Mouse (Mus musculus) limb, embryonic 13.5 days (tissue): Measurements from ENCODE around the gene Sh3d21. TPM values are rescaled to one million over a fixed set of nuclear protein-coding genes. Genes with fewer than 3 reads are reported as not detected.
"Not testable (repeated sequence)": the region's sequence is repeated elsewhere in the genome, so short reads cannot be mapped to it uniquely, and the experiment has no call there.

ENCODE experiments used
- ATAC-seq: fragments of 200-750 bp; cut with Nextera tagmentation; 2 replicates; pipeline ENCODE4 v1.8.0; 2017; ENCODE audit warnings: low read depth, moderate number of reproducible peaks, moderate TSS enrichment; ENCODE audit not compliant: low FRiP score
- H3K27ac ChIP-seq: fragments of 300-500 bp; sonication (generic); 2 replicates; pipeline ENCODE4 v1.5.1; 2015; ENCODE audit warnings: inconsistent platforms, mild to moderate bottlenecking, moderate library complexity
- H3K27me3 ChIP-seq: fragments of 300-500 bp; sonication (generic); 2 replicates; pipeline ENCODE4 v1.6.1; 2015; ENCODE audit warnings: mild to moderate bottlenecking, inconsistent platforms
- H3K36me3 ChIP-seq: fragments of 300-500 bp; sonication (generic); 2 replicates; pipeline ENCODE4 v1.6.1; 2015; ENCODE audit warnings: inconsistent platforms, mild to moderate bottlenecking, moderate library complexity
- H3K4me1 ChIP-seq: fragments of 300-500 bp; sonication (generic); 2 replicates; pipeline ENCODE4 v1.6.1; 2015; ENCODE audit warnings: inconsistent platforms
- H3K4me2 ChIP-seq: fragments of 300-500 bp; sonication (generic); replicated peaks from 2 replicates; pipeline ENCODE4 v1.6.1; 2015; ENCODE audit warnings: inconsistent platforms, mild to moderate bottlenecking, moderate library complexity
- H3K4me3 ChIP-seq: fragments of 300-500 bp; sonication (generic); 2 replicates; pipeline ENCODE4 v1.5.1; 2015; ENCODE audit warnings: moderate library complexity, mild to moderate bottlenecking, inconsistent platforms
- H3K9ac ChIP-seq: fragments of 300-500 bp; sonication (generic); 2 replicates; pipeline ENCODE4 v1.6.1; 2015; ENCODE audit warnings: mild to moderate bottlenecking, inconsistent platforms
- H3K9me3 ChIP-seq: fragments of 300-500 bp; sonication (generic); 2 replicates; pipeline ENCODE4 v1.6.1; 2016; ENCODE audit warnings: inconsistent platforms
- WGBS: fragments of 180-500 bp; shearing (Covaris S2); methylation state at CpG from one replicate; pipeline ENCODE4 v1.1.7; 2015; 5-methylcytosine and 5-hydroxymethylcytosine counted together
- polyA plus RNA-seq: library from polyadenylated mRNA; unstranded; fragments of >200 nt; fragmentation: Nextera tagmentation; extraction: Ambion mirVana; gene quantifications from 2 replicates; pipeline ENCODE4 v1.2.1, GENCODE M21; 2015

Gene Sh3d21
- polyA plus RNA-seq, 1 experiment from 2014 or later: 9.3 TPM

DNA sequence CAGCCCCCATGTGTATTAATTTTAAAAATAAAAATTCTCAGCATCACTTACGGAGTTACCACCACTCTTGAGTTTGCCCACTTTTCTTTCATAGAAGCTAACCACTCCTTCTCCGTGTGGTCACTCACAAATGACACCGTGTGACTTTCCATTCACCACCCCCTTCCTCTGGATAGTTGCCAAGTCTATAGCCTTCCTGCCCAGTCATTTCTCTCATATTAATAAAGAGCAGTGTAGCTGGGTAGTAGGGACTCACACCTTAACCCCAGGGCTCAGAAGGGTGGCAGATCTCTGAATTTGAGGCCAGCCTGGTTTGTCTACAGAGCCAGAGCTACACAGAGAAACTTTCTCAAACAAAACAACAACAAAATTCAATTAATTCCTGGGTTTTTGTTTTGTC is 34.2 kb upstream of the Sh3d21 start:
- Histone ChIP-seq H3K9me3 (no peaks in the 10 kb centered on the region), H3K27me3 (no peaks in the 10 kb centered on the region), H3K27ac (no peak overlapping the region), H3K4me2 (no peak overlapping the region), H3K4me3 (no peak overlapping the region), H3K36me3 (peaks cover 37% of the 10 kb centered on the region), H3K4me1 (peaks cover 36% of the 10 kb centered on the region), H3K9ac (no peak overlapping the region)
- WGBS: 87% methylated on average over 3 of the region's 3 CpGs
- no peak for ATAC-seq

DNA sequence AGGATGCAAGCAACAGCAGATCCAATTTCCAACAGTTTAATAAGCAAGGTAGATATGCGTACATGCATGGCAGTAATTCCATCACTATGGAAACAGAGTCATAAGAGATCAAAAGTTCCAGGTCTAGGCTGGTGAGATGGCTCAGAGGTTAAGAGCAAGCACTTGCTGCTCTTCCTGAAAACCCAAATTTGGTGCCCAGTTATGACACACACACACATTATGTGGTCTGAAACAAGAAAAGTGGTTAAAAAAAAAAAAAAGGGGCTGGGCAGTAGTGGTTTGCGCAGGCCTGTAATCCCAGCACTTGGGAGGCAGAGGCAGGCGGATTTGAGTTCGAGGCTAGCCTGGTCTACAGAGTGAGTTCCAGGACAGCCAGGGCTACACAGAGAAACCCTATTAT is 31.6 kb upstream of the Sh3d21 start:
- Histone ChIP-seq H3K9ac (no peak overlapping the region), H3K4me3 (no peak overlapping the region), H3K36me3 (peaks cover 55% of the 10 kb centered on the region), H3K4me2 (no peak overlapping the region), H3K27me3 (no peaks in the 10 kb centered on the region), H3K9me3 (no peaks in the 10 kb centered on the region), H3K4me1 (peaks cover 24% of the 10 kb centered on the region), H3K27ac (no peak overlapping the region)
- WGBS: 91% methylated on average over 4 of the region's 4 CpGs
- ATAC-seq: no peak

DNA sequence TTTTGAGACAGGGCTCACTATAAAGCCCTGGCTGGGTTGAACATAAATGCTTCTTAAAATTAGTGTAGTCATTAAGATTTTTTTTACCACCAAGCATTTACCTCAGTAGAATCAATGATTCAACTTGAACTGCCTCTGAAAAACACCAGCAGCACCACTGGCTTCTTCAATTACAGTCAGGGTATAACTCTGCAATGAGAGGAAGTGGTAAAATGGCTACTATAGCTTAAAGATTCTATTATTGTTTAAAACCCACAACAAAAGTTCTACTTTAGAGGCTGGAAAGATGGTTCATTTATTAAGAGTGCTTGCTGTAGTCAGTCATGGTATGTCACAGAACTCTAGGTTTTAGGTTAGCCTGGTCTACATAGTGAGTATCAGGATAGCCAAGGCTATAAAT is 30.9 kb upstream of the Sh3d21 start:
- H3K36me3 ChIP-seq: peaks cover 60% of the 10 kb centered on the region
- H3K4me1 ChIP-seq: peaks cover 17% of the 10 kb centered on the region
- no peak for ATAC-seq
- no peak overlapping the region for H3K27ac ChIP-seq
- no peaks in the 10 kb centered on the region for H3K27me3 ChIP-seq
- no peaks in the 10 kb centered on the region for H3K9me3 ChIP-seq
- no peak overlapping the region for H3K9ac ChIP-seq
- no peak overlapping the region for H3K4me3 ChIP-seq
- no peak overlapping the region for H3K4me2 ChIP-seq

GRCm38 (mm10) chr4:126190636-126191035 is 27.3 kb upstream of the Sh3d21 start:
- Histone ChIP-seq H3K4me3 (no peak overlapping the region), H3K36me3 (peaks cover 58% of the 10 kb centered on the region), H3K27me3 (no peaks in the 10 kb centered on the region), H3K9me3 (no peaks in the 10 kb centered on the region), H3K9ac (no peak overlapping the region), H3K4me1 (0 out of 2 replicates have a peak, but pooled peaks cover 3% of the 10 kb centered on the region), H3K27ac (no peak overlapping the region), H3K4me2 (no peak overlapping the region)
- WGBS: 92% methylated on average over 2 of the region's 2 CpGs
- ATAC-seq: no peak

DNA sequence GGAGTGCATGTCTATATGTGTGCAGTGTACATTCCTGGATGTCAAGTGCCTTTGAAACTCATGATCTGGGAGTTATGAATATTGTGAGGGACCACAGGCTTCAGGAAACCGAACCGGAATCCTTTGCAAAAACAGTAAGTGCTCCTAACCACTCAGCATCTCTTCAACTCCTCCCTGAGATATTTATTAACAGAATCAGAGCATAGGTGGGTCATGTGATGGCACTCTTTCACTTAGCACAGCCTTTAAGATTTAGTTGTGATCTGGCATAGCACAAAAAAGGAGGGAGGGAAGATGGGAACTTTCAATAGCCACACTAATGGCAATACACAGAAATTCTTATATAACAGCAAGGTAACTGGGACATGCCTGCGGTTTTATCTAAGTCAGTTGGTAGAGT is 23.8 kb upstream of the Sh3d21 start:
- 95% methylated on average over 3 of the region's 3 CpGs for WGBS
- Histone ChIP-seq H3K4me3 (no peak overlapping the region), H3K4me1 (0 out of 2 replicates have a peak, but pooled peaks cover 3% of the 10 kb centered on the region), H3K9me3 (no peaks in the 10 kb centered on the region), H3K4me2 (no peak overlapping the region), H3K27ac (no peak overlapping the region), H3K36me3 (peaks cover 51% of the 10 kb centered on the region), H3K9ac (no peak overlapping the region), H3K27me3 (no peaks in the 10 kb centered on the region)
- no peak for ATAC-seq

- no peak for ATAC-seq
- H3K4me3 ChIP-seq: no peak overlapping the region
- no peaks in the 10 kb centered on the region for H3K9me3 ChIP-seq
- no peak overlapping the region for H3K9ac ChIP-seq
- no peaks in the 10 kb centered on the region for H3K27me3 ChIP-seq
- 0 out of 2 replicates have a peak, but pooled peaks cover 6% of the 10 kb centered on the region for H3K4me1 ChIP-seq
- 93% methylated on average over 5 of the region's 5 CpGs for WGBS
- no peak overlapping the region for H3K27ac ChIP-seq
- H3K4me2 ChIP-seq: no peak overlapping the region
- peaks cover 61% of the 10 kb centered on the region for H3K36me3 ChIP-seq
These were observed 19.7 kb upstream of the Sh3d21 start for GRCm38 (mm10) chr4:126183034-126183433.

DNA sequence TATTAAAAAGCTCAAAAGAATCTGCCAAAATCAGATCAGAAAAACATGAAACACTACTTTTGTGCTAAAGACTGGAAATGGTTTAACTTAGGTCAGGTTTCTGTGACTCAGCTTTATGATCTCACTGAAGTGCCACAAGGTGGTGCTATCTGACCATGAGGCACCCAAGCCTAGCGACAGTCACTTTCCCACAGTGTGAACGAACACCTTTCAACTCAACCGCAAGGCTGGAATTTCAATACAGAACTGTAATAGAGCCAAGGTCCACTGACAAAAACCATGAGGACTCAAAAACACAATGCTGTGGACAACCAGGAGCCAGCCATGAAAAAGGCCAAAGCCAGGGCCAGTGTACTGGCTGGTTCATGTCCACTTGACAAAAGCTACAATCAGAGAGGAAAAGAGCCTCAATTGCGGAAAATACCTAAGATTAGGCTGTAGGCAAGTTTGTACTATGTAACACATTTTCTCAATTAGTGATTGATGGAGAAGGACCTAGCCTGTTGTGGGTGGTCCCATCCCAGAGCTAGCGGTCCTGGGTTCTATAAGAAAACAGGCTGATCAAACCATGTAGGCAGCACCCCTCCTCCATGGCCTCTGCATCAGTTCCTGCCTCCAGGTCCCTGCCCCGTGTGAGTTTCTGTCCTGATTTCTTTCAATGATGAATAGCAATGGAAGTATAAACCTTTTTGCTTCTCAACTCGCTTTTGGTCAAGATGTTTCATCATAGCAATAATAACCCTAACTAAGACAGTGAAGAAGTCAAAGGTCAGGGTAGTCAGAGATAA is 18.1 kb upstream of the Sh3d21 start:
- 51% methylated on average over 7 of the region's 7 CpGs for WGBS
- H3K36me3 ChIP-seq: peaks cover 75% of the 10 kb centered on the region
- no peak overlapping the region for H3K4me3 ChIP-seq
- H3K9ac ChIP-seq: no peak overlapping the region
- H3K4me2 ChIP-seq: no peak overlapping the region
- 0 out of 2 replicates have a peak, but pooled peaks cover 4% of the 10 kb centered on the region for H3K4me1 ChIP-seq
- no peak for ATAC-seq
- no peaks in the 10 kb centered on the region for H3K27me3 ChIP-seq
- no peaks in the 10 kb centered on the region for H3K9me3 ChIP-seq
- H3K27ac ChIP-seq: no peak overlapping the region

- H3K27ac ChIP-seq, H3K9ac ChIP-seq, ATAC-seq, H3K4me3 ChIP-seq, H3K9me3 ChIP-seq, H3K4me1 ChIP-seq, H3K27me3 ChIP-seq, H3K4me2 ChIP-seq: not testable (repeated sequence)
- 92% methylated on average over 7 of the region's 7 CpGs for WGBS
- peaks cover 92% of the 10 kb centered on the region for H3K36me3 ChIP-seq
These were observed 12.7 kb upstream of the Sh3d21 start for GRCm38 (mm10) chr4:126175980-126176379.

DNA sequence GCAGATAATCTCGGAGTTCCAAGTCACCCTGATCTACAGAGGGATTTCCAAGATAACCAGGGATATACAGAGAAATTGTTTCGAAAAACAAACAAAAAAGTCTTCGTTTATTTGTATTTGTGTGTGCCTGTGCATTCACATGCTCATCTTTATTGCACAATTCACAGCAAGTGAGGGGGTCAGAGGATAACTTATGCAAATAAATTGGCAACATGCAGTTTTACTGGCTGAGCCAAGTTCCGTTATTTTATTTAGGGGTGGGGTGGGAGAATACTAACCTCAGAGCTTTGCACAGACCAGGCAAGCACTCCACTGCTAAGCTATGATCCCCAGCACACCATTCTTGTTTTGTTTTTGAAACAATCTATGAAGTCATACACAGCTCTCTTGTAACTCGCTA is 10.5 kb upstream of the Sh3d21 start:
- 88% methylated on average over 5 of the region's 5 CpGs for WGBS
- peaks cover 91% of the 10 kb centered on the region for H3K36me3 ChIP-seq
- ATAC-seq: no peak

GRCm38 (mm10) chr4:126170737-126171136 is 7.4 kb upstream of the Sh3d21 start:
- H3K36me3 ChIP-seq: peaks cover 96% of the 10 kb centered on the region
- not testable (repeated sequence) for H3K4me1 ChIP-seq, H3K27ac ChIP-seq, H3K9me3 ChIP-seq, H3K4me3 ChIP-seq, H3K27me3 ChIP-seq, H3K9ac ChIP-seq, ATAC-seq, H3K4me2 ChIP-seq
- WGBS: 95% methylated on average over 5 of the region's 5 CpGs

More for the DNA sequence above, 10.5 kb upstream of the Sh3d21 start:
- no peaks in the 10 kb centered on the region for H3K9me3 ChIP-seq
- H3K27ac ChIP-seq: no peak overlapping the region
- no peak overlapping the region for H3K4me2 ChIP-seq
- no peaks in the 10 kb centered on the region for H3K4me1 ChIP-seq
- no peak overlapping the region for H3K4me3 ChIP-seq
- no peak overlapping the region for H3K9ac ChIP-seq
- H3K27me3 ChIP-seq: no peaks in the 10 kb centered on the region

DNA sequence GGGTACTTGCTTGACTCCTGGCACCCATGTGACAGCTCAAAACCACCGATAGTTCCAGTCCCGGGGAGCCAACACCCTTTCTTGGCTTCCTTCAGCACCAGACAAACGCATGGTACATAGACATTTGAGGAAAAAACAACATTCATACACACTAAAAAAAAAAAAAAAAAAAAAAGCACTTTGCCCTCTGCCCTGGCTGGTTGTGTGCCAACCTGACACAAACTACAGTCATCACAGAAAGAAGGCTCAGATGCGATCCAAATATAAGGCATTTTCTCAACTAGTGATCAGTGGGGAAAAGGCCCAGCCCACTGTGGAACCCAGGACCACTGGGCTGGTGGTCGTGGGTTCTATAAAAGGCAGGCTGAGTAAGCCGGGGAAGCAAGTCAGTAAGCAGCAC is 5.6 kb upstream of the Sh3d21 start:
- no peak for ATAC-seq
- no peak overlapping the region for H3K27ac ChIP-seq
- H3K36me3 ChIP-seq: peaks cover 85% of the 10 kb centered on the region
- H3K4me3 ChIP-seq: no peak overlapping the region
- no peak overlapping the region for H3K9ac ChIP-seq
- H3K27me3 ChIP-seq: no peaks in the 10 kb centered on the region
- no peak overlapping the region for H3K4me2 ChIP-seq
- 91% methylated on average over 6 of the region's 6 CpGs for WGBS
- H3K9me3 ChIP-seq: no peaks in the 10 kb centered on the region
- H3K4me1 ChIP-seq: peaks cover under 1% of the 10 kb centered on the region; the same call in 1 of the 2 replicates

DNA sequence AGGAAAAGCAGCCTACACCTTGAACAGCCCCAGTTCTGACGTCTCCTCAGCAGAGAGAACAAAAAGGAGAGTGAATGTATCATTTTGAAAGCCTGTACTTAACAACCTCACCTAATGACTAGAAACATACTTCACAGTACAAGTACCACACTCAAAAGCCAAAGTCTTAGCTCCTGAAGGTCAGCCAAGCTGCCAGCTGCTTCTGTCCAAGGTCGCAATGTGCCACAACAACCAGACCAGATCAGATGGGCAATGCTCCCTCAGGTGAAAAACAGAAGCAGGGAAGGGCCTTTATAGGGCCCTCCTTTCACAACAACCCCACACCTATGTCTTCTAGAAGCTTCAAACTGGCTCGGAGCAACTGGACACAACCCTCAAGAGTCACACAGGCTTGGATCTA is 2.8 kb upstream of the Sh3d21 start:
- Histone ChIP-seq H3K36me3 (peaks cover 59% of the 10 kb centered on the region), H3K4me1 (peaks cover 20% of the 10 kb centered on the region), H3K4me3 (no peak overlapping the region), H3K9me3 (no peaks in the 10 kb centered on the region), H3K27ac (no peak overlapping the region; the same call in 1 of the 2 replicates), H3K9ac (no peak overlapping the region), H3K4me2 (no peak overlapping the region), H3K27me3 (no peaks in the 10 kb centered on the region)
- 76% methylated on average over 3 of the region's 3 CpGs for WGBS
- ATAC-seq: no peak

DNA sequence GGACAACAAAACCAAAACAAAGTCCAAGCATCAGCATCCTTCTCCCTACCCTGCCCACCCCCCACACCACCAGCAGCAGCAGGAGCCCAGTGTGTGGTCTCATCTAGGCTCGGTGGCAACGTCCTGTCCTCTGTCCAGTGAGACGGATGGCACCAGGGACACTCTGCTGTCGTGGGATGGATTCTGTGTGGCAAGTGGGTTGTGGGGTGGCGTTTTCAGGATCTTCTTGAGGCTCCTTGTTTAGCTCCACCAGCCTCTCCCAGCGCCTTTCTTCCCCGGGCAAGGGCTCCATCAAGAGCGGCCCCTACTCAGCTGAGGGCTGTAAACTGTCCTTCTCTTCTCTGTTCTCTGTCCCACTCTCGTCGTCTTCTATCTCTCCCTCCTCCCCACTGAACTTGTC is 1.8 kb upstream of the Sh3d21 start:
- 72% methylated on average over 10 of the region's 10 CpGs for WGBS
- not testable (repeated sequence) for H3K9me3 ChIP-seq, H3K4me3 ChIP-seq, H3K9ac ChIP-seq, H3K4me2 ChIP-seq, H3K27ac ChIP-seq, H3K27me3 ChIP-seq, ATAC-seq
- peaks cover 51% of the 10 kb centered on the region for H3K36me3 ChIP-seq
- peaks cover 20% of the 10 kb centered on the region for H3K4me1 ChIP-seq
